Mouse (Mus musculus) liver, embryonic 12.5 days (tissue): ENCODE data around the gene Patj. TPM values are rescaled to one million over a fixed set of nuclear protein-coding genes. Genes with fewer than 3 reads are reported as not detected.

ENCODE experiments used
- ATAC-seq: fragments of 200-750 bp; cut with Nextera tagmentation; 2 replicates; pipeline ENCODE4 v1.8.0; 2017; ENCODE audit warnings: moderate number of reproducible peaks, mild to moderate bottlenecking, moderate library complexity
- H3K27ac ChIP-seq: fragments of 300-500 bp; sonication (generic); 2 replicates; pipeline ENCODE4 v1.5.1; 2016; ENCODE audit warnings: mild to moderate bottlenecking
- H3K27me3 ChIP-seq: fragments of 300-500 bp; sonication (generic); replicated peaks from 2 replicates; pipeline ENCODE4 v1.6.1; 2016; ENCODE audit warnings: mild to moderate bottlenecking, moderate library complexity
- H3K36me3 ChIP-seq: fragments of 300-500 bp; sonication (generic); 2 replicates; pipeline ENCODE4 v1.6.1; 2016; ENCODE audit warnings: mild to moderate bottlenecking, moderate library complexity
- H3K4me1 ChIP-seq: fragments of 300-500 bp; sonication (generic); 2 replicates; pipeline ENCODE4 v1.6.1; 2016
- H3K4me2 ChIP-seq: fragments of 300-500 bp; sonication (generic); 2 replicates; pipeline ENCODE4 v1.6.1; 2016; ENCODE audit warnings: mild to moderate bottlenecking, moderate library complexity
- H3K4me3 ChIP-seq: fragments of 300-500 bp; sonication (generic); 2 replicates; pipeline ENCODE4 v1.5.1; 2016; ENCODE audit warnings: mild to moderate bottlenecking, moderate library complexity
- H3K9ac ChIP-seq: fragments of 300-500 bp; sonication (generic); 2 replicates; pipeline ENCODE4 v1.6.1; 2016; ENCODE audit warnings: mild to moderate bottlenecking, moderate library complexity
- H3K9me3 ChIP-seq: fragments of 300-500 bp; sonication (generic); replicated peaks from 2 replicates; pipeline ENCODE4 v1.6.1; 2016; ENCODE audit warnings: mild to moderate bottlenecking, moderate library complexity
- WGBS: fragments of 180-500 bp; shearing (Covaris S2); methylation state at CpG from one replicate; pipeline ENCODE4 v1.1.7; 2016; ENCODE audit not compliant: insufficient replicate concordance; 5-methylcytosine and 5-hydroxymethylcytosine counted together
- polyA plus RNA-seq: library from polyadenylated mRNA; unstranded; fragments of >200 nt; fragmentation: Nextera tagmentation; extraction: Ambion mirVana; gene quantifications from 2 replicates; pipeline ENCODE4 v1.2.1, GENCODE M21; 2016

Gene Patj
- polyA plus RNA-seq, 1 experiment from 2014 or later = 2.4 TPM

- H3K4me2 ChIP-seq = no peak overlapping the region
- no peaks in the 10 kb centered on the region for H3K9me3 ChIP-seq
- H3K4me1 ChIP-seq = no peaks in the 10 kb centered on the region
- H3K9ac ChIP-seq = no peak overlapping the region
- 66% methylated on average over 3 of the region's 3 CpGs for WGBS
- no peak overlapping the region for H3K27ac ChIP-seq
- ATAC-seq = no peak
- no peaks in the 10 kb centered on the region for H3K27me3 ChIP-seq
- no peak overlapping the region for H3K4me3 ChIP-seq
- H3K36me3 ChIP-seq = no peaks in the 10 kb centered on the region
Observed at GRCm38 (mm10) chr4:98535446-98535845, 139.9 kb downstream of the Patj start.

- Histone ChIP-seq H3K4me1 (no peaks in the 10 kb centered on the region), H3K36me3 (no peaks in the 10 kb centered on the region), H3K27me3 (no peaks in the 10 kb centered on the region), H3K4me2 (no peak overlapping the region), H3K9me3 (no peaks in the 10 kb centered on the region), H3K4me3 (no peak overlapping the region), H3K9ac (no peak overlapping the region), H3K27ac (no peak overlapping the region)
- WGBS = 56% methylated on average over 2 of the region's 2 CpGs
- no peak for ATAC-seq
Observed at GRCm38 (mm10) chr4:98541591-98541990, 146.0 kb downstream of the Patj start.

- no peak for ATAC-seq
- Histone ChIP-seq H3K4me1 (no peaks in the 10 kb centered on the region), H3K36me3 (no peaks in the 10 kb centered on the region), H3K9me3 (no peaks in the 10 kb centered on the region), H3K9ac (no peak overlapping the region), H3K4me2 (no peak overlapping the region), H3K27me3 (no peaks in the 10 kb centered on the region), H3K4me3 (no peak overlapping the region), H3K27ac (no peak overlapping the region)
- 70% methylated on average over 3 of the region's 3 CpGs for WGBS
Observed at GRCm38 (mm10) chr4:98543001-98543400, 147.4 kb downstream of the Patj start.

GRCm38 (mm10) chr4:98545376-98545775, 149.8 kb downstream of the Patj start:
- no peak overlapping the region for H3K4me3 ChIP-seq
- ATAC-seq = no peak
- WGBS = 33% methylated on average over 1 of the region's 1 CpGs

GRCm38 (mm10) chr4:98546456-98547176, 151.0 kb downstream of the Patj start:
- WGBS = 61% methylated on average over 12 of the region's 12 CpGs
- Histone ChIP-seq H3K27me3 (no peaks in the 10 kb centered on the region), H3K36me3 (no peaks in the 10 kb centered on the region), H3K9ac (no peak overlapping the region), H3K4me2 (no peak overlapping the region), H3K9me3 (no peaks in the 10 kb centered on the region), H3K27ac (no peak overlapping the region), H3K4me3 (no peak overlapping the region), H3K4me1 (no peaks in the 10 kb centered on the region)
- no peak for ATAC-seq

More at GRCm38 (mm10) chr4:98545376-98545775, 149.8 kb downstream of the Patj start:
- Histone ChIP-seq H3K9ac (no peak overlapping the region), H3K4me2 (no peak overlapping the region), H3K27ac (no peak overlapping the region), H3K9me3 (no peaks in the 10 kb centered on the region), H3K4me1 (no peaks in the 10 kb centered on the region), H3K27me3 (no peaks in the 10 kb centered on the region), H3K36me3 (no peaks in the 10 kb centered on the region)

GRCm38 (mm10) chr4:98549491-98549890, 153.9 kb downstream of the Patj start:
- Histone ChIP-seq H3K27me3 (no peaks in the 10 kb centered on the region), H3K4me1 (no peaks in the 10 kb centered on the region), H3K27ac (no peak overlapping the region), H3K36me3 (no peaks in the 10 kb centered on the region), H3K4me2 (no peak overlapping the region), H3K9ac (no peak overlapping the region), H3K4me3 (no peak overlapping the region), H3K9me3 (no peaks in the 10 kb centered on the region)
- no peak for ATAC-seq
- 71% methylated on average over 7 of the region's 7 CpGs for WGBS

GRCm38 (mm10) chr4:98550116-98550515, 154.5 kb downstream of the Patj start:
- no peak overlapping the region for H3K9ac ChIP-seq
- H3K4me2 ChIP-seq = no peak overlapping the region
- 76% methylated on average over 5 of the region's 5 CpGs for WGBS
- no peak overlapping the region for H3K27ac ChIP-seq
- H3K9me3 ChIP-seq = no peaks in the 10 kb centered on the region
- no peak for ATAC-seq
- no peak overlapping the region for H3K4me3 ChIP-seq
- no peaks in the 10 kb centered on the region for H3K27me3 ChIP-seq
- no peaks in the 10 kb centered on the region for H3K36me3 ChIP-seq
- no peaks in the 10 kb centered on the region for H3K4me1 ChIP-seq

GRCm38 (mm10) chr4:98555666-98556065, 160.1 kb downstream of the Patj start:
- H3K27me3 ChIP-seq = no peaks in the 10 kb centered on the region
- 84% methylated on average over 2 of the region's 2 CpGs for WGBS
- H3K9me3 ChIP-seq = no peaks in the 10 kb centered on the region
- H3K36me3 ChIP-seq = no peaks in the 10 kb centered on the region
- H3K4me2 ChIP-seq = no peak overlapping the region
- no peak overlapping the region for H3K4me3 ChIP-seq
- H3K27ac ChIP-seq = no peak overlapping the region
- no peak overlapping the region for H3K9ac ChIP-seq
- ATAC-seq = no peak
- no peaks in the 10 kb centered on the region for H3K4me1 ChIP-seq

- H3K4me2 ChIP-seq = no peak overlapping the region
- H3K27ac ChIP-seq = no peak overlapping the region
- H3K4me3 ChIP-seq = no peak overlapping the region
- H3K36me3 ChIP-seq = no peaks in the 10 kb centered on the region
- H3K27me3 ChIP-seq = no peaks in the 10 kb centered on the region
- ATAC-seq = no peak
- H3K9ac ChIP-seq = no peak overlapping the region
- 90% methylated on average over 6 of the region's 6 CpGs for WGBS
- H3K4me1 ChIP-seq = no peaks in the 10 kb centered on the region
- H3K9me3 ChIP-seq = no peaks in the 10 kb centered on the region
Observed at GRCm38 (mm10) chr4:98556449-98556848, 160.9 kb downstream of the Patj start.

GRCm38 (mm10) chr4:98557192-98557591, 161.6 kb downstream of the Patj start:
- H3K9ac ChIP-seq = no peak overlapping the region

GRCm38 (mm10) chr4:98560196-98560830, 164.7 kb downstream of the Patj start:
- Histone ChIP-seq H3K4me1 (no peaks in the 10 kb centered on the region), H3K36me3 (no peaks in the 10 kb centered on the region), H3K4me3 (no peak overlapping the region), H3K9ac (no peak overlapping the region), H3K27me3 (no peaks in the 10 kb centered on the region), H3K4me2 (no peak overlapping the region), H3K9me3 (no peaks in the 10 kb centered on the region), H3K27ac (no peak overlapping the region)
- 82% methylated on average over 9 of the region's 9 CpGs for WGBS
- ATAC-seq = no peak

More at GRCm38 (mm10) chr4:98557192-98557591, 161.6 kb downstream of the Patj start:
- Histone ChIP-seq H3K4me2 (no peak overlapping the region), H3K4me3 (no peak overlapping the region), H3K9me3 (no peaks in the 10 kb centered on the region), H3K36me3 (no peaks in the 10 kb centered on the region), H3K27me3 (no peaks in the 10 kb centered on the region), H3K27ac (no peak overlapping the region), H3K4me1 (no peaks in the 10 kb centered on the region)
- whole genome bisulfite sequencing = 81% methylated on average over 13 of the region's 13 CpGs
- no peak for ATAC-seq

GRCm38 (mm10) chr4:98563082-98563481, 167.5 kb downstream of the Patj start:
- H3K27ac ChIP-seq = no peak overlapping the region
- no peak for ATAC-seq
- no peak overlapping the region for H3K9ac ChIP-seq
- no peaks in the 10 kb centered on the region for H3K4me1 ChIP-seq
- no peak overlapping the region for H3K4me3 ChIP-seq
- no peaks in the 10 kb centered on the region for H3K9me3 ChIP-seq
- 60% methylated on average over 5 of the region's 5 CpGs for WGBS
- no peak overlapping the region for H3K4me2 ChIP-seq
- H3K27me3 ChIP-seq = no peaks in the 10 kb centered on the region
- H3K36me3 ChIP-seq = no peaks in the 10 kb centered on the region
